Mouse (Mus musculus) liver, embryonic 14.5 days (tissue): ENCODE results near the gene Zfyve27.

ENCODE experiments used
- CTCF ChIP-seq: IDR thresholded peaks from 2 replicates; pipeline ENCODE4 v1.5.1; 2016; ENCODE audit warnings: antibody characterized with exemption, low read depth, control low read depth
- EP300 ChIP-seq: IDR thresholded peaks from 2 replicates; pipeline ENCODE4 v1.6.1; 2016; ENCODE audit warnings: antibody characterized with exemption, low read depth

DNA sequence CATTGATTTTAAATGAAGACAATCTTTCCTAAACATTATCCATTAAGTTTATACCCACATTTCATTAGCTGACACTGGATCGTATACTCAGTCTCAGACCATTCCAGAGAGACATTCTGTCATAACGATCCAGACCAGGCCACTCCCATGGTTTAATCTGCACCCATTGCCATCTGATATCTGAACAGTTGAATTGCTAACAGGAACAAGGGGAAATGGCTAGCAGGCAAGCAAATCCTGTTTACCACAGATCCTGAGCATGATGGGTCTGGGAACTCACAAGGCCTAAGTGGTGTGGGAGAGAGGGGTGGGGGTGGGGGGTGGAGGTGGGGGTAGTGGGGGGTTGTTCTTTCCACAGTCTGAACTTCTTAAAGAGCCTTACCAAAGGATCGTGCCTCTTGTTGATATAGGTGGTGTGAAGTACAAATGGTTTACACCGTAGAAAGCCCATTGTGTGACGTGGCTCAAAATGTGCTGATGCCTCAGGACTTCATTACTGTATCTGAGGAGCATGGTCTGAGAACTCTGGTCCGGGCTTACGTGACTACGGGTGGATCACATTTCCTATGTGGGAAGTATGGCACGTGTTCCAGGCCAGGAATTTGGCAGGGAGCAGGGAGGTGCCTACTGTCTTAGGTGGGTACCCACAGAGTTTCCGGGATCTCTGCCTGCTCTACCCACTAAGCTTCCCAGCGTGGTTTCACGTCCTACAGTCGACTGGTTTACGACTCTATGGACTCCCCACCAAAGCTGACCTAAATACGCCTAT, 25.1 kb upstream of the Zfyve27 start:
- no peak for TF ChIP-seq CTCF
- no peak for TF ChIP-seq EP300
